Mouse (Mus musculus): ENCODE measurements at regions not wholly inside any gene's neighbourhood (a gene's known extent, or its start where the extent isn't known, plus 50 kb on each side); places are given as distances from the start of the nearest gene placed in this dataset.
"Not testable (repeated sequence)": the region's sequence is repeated elsewhere in the genome, so short reads cannot be mapped to it uniquely, and the experiment has no call there.

- DNase-seq (ENCODE audit: inconsistent ontology term) = no peak
Measured at GRCm38 (mm10) chr8:81286280-81287034, 55.9 kb upstream of the Inpp4b start.

GRCm38 (mm10) chr8:81260089-81260488 is 82.3 kb upstream of the Inpp4b start:
- DNase-seq (ENCODE audit: inconsistent ontology term) = no peak

- DNase-seq (ENCODE audit: inconsistent ontology term) = no peak
Measured at GRCm38 (mm10) chr8:81223872-81224271, 118.5 kb upstream of the Inpp4b start.

- DNase-seq (ENCODE audit: inconsistent ontology term) = not testable (repeated sequence)
Measured at GRCm38 (mm10) chr8:81187061-81187790, 155.1 kb upstream of the Inpp4b start.

- no peak for DNase-seq (ENCODE audit: inconsistent ontology term)
Measured at GRCm38 (mm10) chr8:81175537-81175936, 160.8 kb upstream of the Usp38 start.

GRCm38 (mm10) chr8:81147239-81147638 is 132.5 kb upstream of the Usp38 start:
- peak; percentile 36 for DNase-seq (ENCODE audit: inconsistent ontology term)

GRCm38 (mm10) chr8:81106763-81107509 is 92.2 kb upstream of the Usp38 start:
- DNase-seq (ENCODE audit: inconsistent ontology term) = no peak

GRCm38 (mm10) chr8:81098963-81099362 is 84.2 kb upstream of the Usp38 start:
- no peak for DNase-seq (ENCODE audit: inconsistent ontology term)

- no peak for DNase-seq (ENCODE audit: inconsistent ontology term)
Measured at GRCm38 (mm10) chr8:81097076-81097819, 82.5 kb upstream of the Usp38 start.

GRCm38 (mm10) chr8:81095237-81095636 is 80.5 kb upstream of the Usp38 start:
- no peak for DNase-seq (ENCODE audit: inconsistent ontology term)

GRCm38 (mm10) chr8:81080865-81081637 is 66.3 kb upstream of the Usp38 start:
- DNase-seq (ENCODE audit: inconsistent ontology term) = no peak

- DNase-seq (ENCODE audit: inconsistent ontology term) = no peak
Measured at GRCm38 (mm10) chr8:81079887-81080300, 65.2 kb upstream of the Usp38 start.

GRCm38 (mm10) chr8:81069080-81069840 is 54.5 kb upstream of the Usp38 start:
- no peak for DNase-seq (ENCODE audit: inconsistent ontology term)

GRCm38 (mm10) chr8:81068519-81068918 is 53.8 kb upstream of the Usp38 start:
- DNase-seq (ENCODE audit: inconsistent ontology term) = no peak

- DNase-seq (ENCODE audit: inconsistent ontology term) = no peak
Measured at GRCm38 (mm10) chr8:81066765-81067164, 52.0 kb upstream of the Usp38 start.

All from Muller cell, postnatal 12 days (primary cell).